Mouse (Mus musculus) mouse trophoblast stem cell (cell line): ENCODE measurements around the gene Adgrg5.

Source experiments
- in situ Hi-C, 2 experiments: fragments of 300-500 bp; cut with MseI, MboI; formaldehyde crosslinking; loops; 2 replicates in 1 of 2; 3 replicates in 1 of 2; pipeline ENCODE4 v1.15.1; 2025

The Adgrg5 gene

GRCm38 (mm10) chr8:94917352-94917751 is 6.1 kb upstream of the Adgrg5 start:
- in situ Hi-C loops = no loop called here

- in situ Hi-C loops = no loop called here
Measured at GRCm38 (mm10) chr8:94917851-94918495, 5.5 kb upstream of the Adgrg5 start, which contains the start of gene Ccdc102a. Ccdc102a (minus strand) TSS chr8:94918098.

GRCm38 (mm10) chr8:94919256-94919655 is 4.2 kb upstream of the Adgrg5 start:
- in situ Hi-C loops = no loop called here

GRCm38 (mm10) chr8:94922176-94922575 is 1.3 kb upstream of the Adgrg5 start:
- in situ Hi-C loops = no loop called here

GRCm38 (mm10) chr8:94922602-94923001 is 892 bp upstream of the Adgrg5 start:
- in situ Hi-C loops = no loop called here

- in situ Hi-C loops = no loop called here
Measured at GRCm38 (mm10) chr8:94928227-94928626, 4.7 kb downstream of the Adgrg5 start.

GRCm38 (mm10) chr8:94933918-94934317 is 10.4 kb downstream of the Adgrg5 start:
- in situ Hi-C loops = no loop called here

GRCm38 (mm10) chr8:94935172-94935571 is 11.7 kb downstream of the Adgrg5 start:
- in situ Hi-C loops = no loop called here

GRCm38 (mm10) chr8:94942566-94942965 is 19.1 kb downstream of the Adgrg5 start:
- in situ Hi-C loops = no loop called here

GRCm38 (mm10) chr8:94945185-94945584 is 21.7 kb downstream of the Adgrg5 start:
- in situ Hi-C loops = loop anchor here (5.0 kb wide), 1 partner anchor 57 kb away; no protein-coding TSS in a partner anchor

- in situ Hi-C loops = loop anchor here (5.0 kb wide), 1 partner anchor 54 kb away; no protein-coding TSS in a partner anchor
Measured at GRCm38 (mm10) chr8:94948421-94948820, 24.9 kb downstream of the Adgrg5 start.

- in situ Hi-C loops = loop anchor here (5.0 kb wide), 1 partner anchor 53 kb away; no protein-coding TSS in a partner anchor
Measured at GRCm38 (mm10) chr8:94949010-94949409, 25.5 kb downstream of the Adgrg5 start.

GRCm38 (mm10) chr8:94950046-94950445 is 26.6 kb downstream of the Adgrg5 start:
- in situ Hi-C loops = no loop called here

GRCm38 (mm10) chr8:94950458-94950857 is 27.0 kb downstream of the Adgrg5 start:
- in situ Hi-C loops = no loop called here

GRCm38 (mm10) chr8:94952086-94952485 is 28.6 kb downstream of the Adgrg5 start:
- in situ Hi-C loops = no loop called here

GRCm38 (mm10) chr8:94953624-94954367 is 30.3 kb downstream of the Adgrg5 start:
- in situ Hi-C loops = no loop called here

GRCm38 (mm10) chr8:94954368-94954737 is 30.9 kb downstream of the Adgrg5 start:
- in situ Hi-C loops = no loop called here

- in situ Hi-C loops = no loop called here
Measured at GRCm38 (mm10) chr8:94954921-94955758, 31.6 kb downstream of the Adgrg5 start.

- in situ Hi-C loops = no loop called here
Measured at GRCm38 (mm10) chr8:94956078-94956574, 32.6 kb downstream of the Adgrg5 start.

GRCm38 (mm10) chr8:94962201-94962600 is 38.7 kb downstream of the Adgrg5 start:
- in situ Hi-C loops = no loop called here

GRCm38 (mm10) chr8:94964828-94965227 is 41.3 kb downstream of the Adgrg5 start:
- in situ Hi-C loops = no loop called here

GRCm38 (mm10) chr8:94966578-94966977 is 43.1 kb downstream of the Adgrg5 start:
- in situ Hi-C loops = no loop called here
